Mouse (Mus musculus) heart, adult 2 months (tissue): ENCODE measurements at regions not wholly inside any gene's neighbourhood (a gene's known extent, or its start where the extent isn't known, plus 50 kb on each side); places are given as distances from the start of the nearest gene placed in this dataset.

Experiments used
- CTCF ChIP-seq: fragments of 200-600 bp; IDR thresholded peaks from 2 replicates; pipeline ENCODE4 v1.8.1; 2022; ENCODE audit warnings: antibody characterized with exemption, mild to moderate bottlenecking, moderate library complexity
- POLR2A ChIP-seq: fragments of 200-500 bp; IDR thresholded peaks from 2 replicates; pipeline ENCODE4 v1.6.1; 2011; ENCODE audit warnings: mild to moderate bottlenecking, low read depth, low read length, control low read depth; ENCODE audit not compliant: insufficient read depth

- TF ChIP-seq CTCF (no peak), POLR2A (no peak)
Observed at GRCm38 (mm10) chr12:8855119-8855518, 66.3 kb upstream of the Laptm4a start.
